Mouse (Mus musculus): Measurements from ENCODE around the gene Shank2. TPM values are rescaled to one million over a fixed set of nuclear protein-coding genes. Genes with fewer than 3 reads are reported as not detected.

Shank2 gene
- total RNA-seq (2023), result 0.16 TPM in 1 of 2 replicates, not detected in the other

DNA sequence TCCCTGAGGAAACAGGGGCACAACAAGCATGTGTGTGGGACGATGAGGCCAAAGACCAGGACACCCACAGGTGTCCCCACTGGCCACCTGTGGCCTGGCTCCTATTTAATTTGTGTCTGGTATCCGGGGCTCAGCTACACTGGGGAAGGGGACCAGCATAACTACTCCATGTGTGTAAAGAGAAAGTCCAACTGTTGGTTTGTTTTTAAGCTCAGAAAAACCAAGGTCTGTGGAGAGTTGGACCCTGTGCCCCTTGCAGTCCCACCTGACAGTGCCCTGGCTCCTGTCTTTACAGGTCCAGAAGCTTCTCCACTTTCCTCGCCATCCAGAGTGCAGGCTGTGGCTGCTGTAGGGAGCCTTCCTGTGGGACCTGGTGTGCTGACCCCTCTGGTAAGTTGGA lies at the start of gene Shank2:
Gene Shank2 (plus strand): TSS at position 301 of the 400 bp plus-strand sequence.

DNA sequence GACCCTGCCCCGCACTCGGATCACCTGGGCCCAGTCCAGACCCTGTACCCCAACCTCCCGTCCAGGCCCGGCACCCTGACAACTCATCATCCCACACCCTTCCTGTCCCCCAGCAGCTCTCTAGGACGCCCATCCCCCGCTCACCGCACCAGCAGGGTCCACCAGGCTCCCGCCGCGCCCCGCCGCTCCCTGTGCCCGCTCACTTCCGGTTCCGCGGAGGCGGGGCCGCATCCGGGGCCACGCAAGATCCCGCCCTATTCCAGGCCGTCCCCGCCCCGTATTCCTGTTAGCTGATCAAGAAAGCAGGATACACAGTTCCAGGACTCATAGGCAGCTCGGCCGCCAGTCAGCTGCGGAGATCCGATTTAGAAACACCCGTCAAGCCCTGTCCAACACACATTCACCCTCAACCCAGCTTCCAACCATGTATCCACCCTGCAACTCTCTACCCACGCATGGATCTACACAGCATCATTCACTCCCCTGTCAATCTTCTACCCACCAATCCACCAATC lies 468.9 kb downstream of the Shank2 start, which contains the start of gene Cttn:
Gene Cttn (minus strand): TSS at position 465 of the 515 bp plus-strand sequence.

Other genes starting within 250 kb of the Shank2 start
- 0.86 and 1.4 TPM in 2 replicates for gene Osbpl5, start 244.9 kb upstream of the Shank2 start, total RNA-seq (2023)
- gene Mrgprg, start 234.9 kb upstream of the Shank2 start, total RNA-seq (2023), result not detected in 2 replicates
- 0.20 TPM in 1 of 2 replicates, not detected in the other for gene Mrgpre, start 217.4 kb upstream of the Shank2 start, total RNA-seq (2023)
- gene Nadsyn1, start 179.1 kb upstream of the Shank2 start, total RNA-seq (2023), result 4.2 and 5.2 TPM in 2 replicates
- 3.9 and 5.4 TPM in 2 replicates for gene Dhcr7, start 178.8 kb upstream of the Shank2 start, total RNA-seq (2023)
- gene Gm498, start 135.1 kb upstream of the Shank2 start, total RNA-seq (2023), result not detected in 2 replicates